In genomic region chr9:61388689-61389403, GRCm38 (mm10) we compare ENCODE assay signal across 15 mouse cellular contexts. TPM values are rescaled to one million over a fixed set of nuclear protein-coding genes. Genes with fewer than 3 reads are reported as not detected.
DNase-seq lines count a peak whose midpoint lies in the region; ATAC-seq and TF ChIP-seq lines count a peak whose summit lies in the region.
"Had no signal": no experiment of that assay in that cellular context is flagged by ENCODE, and none has a peak within 500 bp of the region (broad histone marks: within the 10 kb centered on the region; RNA-seq: fewer than 3 reads in every experiment).

No protein-coding gene starts in this region.

- no peak for ATAC-seq in neural tube, embryonic 15.5 days (ENCODE audit: low FRiP score)
- 0 out of 2 replicates have a peak, but pooled peaks have one; percentile 13 for ATAC-seq in liver, embryonic 15.5 days (ENCODE audit: insufficient read depth)
- no peak for ATAC-seq in forebrain, embryonic 11.5 days (replicated peaks; ENCODE audit: low FRiP score)

- TF ChIP-seq POLR2A in kidney, adult 2 months (IDR thresholded peaks at IDR 0.05; ENCODE audit: low read depth, low read length) = no peak

- H3K4me2 ChIP-seq in neural tube, embryonic 15.5 days = no peak overlapping the region
- peak overlapping the region; percentile 36 for H3K4me2 ChIP-seq in liver, embryonic 15.5 days
- no peak overlapping the region for H3K4me2 ChIP-seq in forebrain, embryonic 11.5 days (ENCODE audit: low read depth, low read length, severe bottlenecking)
- H3K4me2 ChIP-seq: heart, embryonic 15.5 days; hindbrain, embryonic 13.5 days; lung, embryonic 15.5 days had no signal

- peaks cover 50% of the 10 kb centered on the region for H3K4me1 ChIP-seq in kidney, adult 2 months (ENCODE audit: control insufficient read depth, insufficient read depth, low read length)
- peaks cover 75% of the 10 kb centered on the region for H3K4me1 ChIP-seq in neural tube, embryonic 15.5 days
- H3K4me1 ChIP-seq in liver, embryonic 15.5 days (replicated peaks) = peaks cover 73% of the 10 kb centered on the region
- H3K4me1 ChIP-seq in forebrain, embryonic 11.5 days (replicated peaks; ENCODE audit: control insufficient read depth, insufficient read depth, low read length) = peaks cover 56% of the 10 kb centered on the region

- no peaks in the 10 kb centered on the region for H3K9me3 ChIP-seq in neural tube, embryonic 15.5 days (replicated peaks)
- no peaks in the 10 kb centered on the region for H3K9me3 ChIP-seq in liver, embryonic 15.5 days (replicated peaks)
- no peaks in the 10 kb centered on the region for H3K9me3 ChIP-seq in forebrain, embryonic 11.5 days (ENCODE audit: control insufficient read depth, low read length)
- H3K9me3 ChIP-seq: heart, embryonic 15.5 days; hindbrain, embryonic 13.5 days; lung, embryonic 15.5 days had no signal

- H3K27ac ChIP-seq in kidney, adult 2 months (ENCODE audit: insufficient read depth, low read depth, low read length) = peak overlapping the region; percentile 34; the same call in 1 of the 2 replicates
- H3K27ac ChIP-seq in neural tube, embryonic 15.5 days (replicated peaks) = 0 out of 2 replicates have a peak overlapping the region, but pooled peaks have one; percentile 10
- peak overlapping the region; percentile 19; the same call in 1 of the 2 replicates for H3K27ac ChIP-seq in liver, embryonic 15.5 days (replicated peaks)
- H3K27ac ChIP-seq in forebrain, embryonic 11.5 days (ENCODE audit: low read depth, low read length) = no peak overlapping the region
- H3K27ac ChIP-seq: heart, embryonic 15.5 days; hindbrain, embryonic 13.5 days; lung, embryonic 15.5 days had no signal

- WGBS in kidney, adult 2 months = 27% methylated on average over 14 of the region's 14 CpGs
- 58% methylated on average over 14 of the region's 14 CpGs for whole genome bisulfite sequencing in neural tube, embryonic 15.5 days
- WGBS in liver, embryonic 15.5 days (ENCODE audit: insufficient replicate concordance) = 46% methylated on average over 14 of the region's 14 CpGs
- WGBS in forebrain, embryonic 11.5 days = 60% methylated on average over 14 of the region's 14 CpGs

- no peak overlapping the region for H3K4me3 ChIP-seq in kidney, adult 2 months (ENCODE audit: insufficient read depth, low read depth, low read length)
- no peak overlapping the region for H3K4me3 ChIP-seq in neural tube, embryonic 15.5 days (replicated peaks)
- no peak overlapping the region for H3K4me3 ChIP-seq in liver, embryonic 15.5 days (replicated peaks)
- no peak overlapping the region for H3K4me3 ChIP-seq in forebrain, embryonic 11.5 days (ENCODE audit: low read depth, low read length)
- H3K4me3 ChIP-seq: erythroblast, embryonic 14.5 days; heart, embryonic 15.5 days; hindbrain, embryonic 13.5 days; lung, embryonic 15.5 days; myocyte had no signal

- peaks cover 2% of the 10 kb centered on the region; the same call in 1 of the 2 replicates for H3K36me3 ChIP-seq in kidney, adult 2 months (ENCODE audit: control insufficient read depth, insufficient read depth, low read length)
- peaks cover 9% of the 10 kb centered on the region for H3K36me3 ChIP-seq in neural tube, embryonic 15.5 days
- H3K36me3 ChIP-seq in liver, embryonic 15.5 days (replicated peaks) = peaks cover 8% of the 10 kb centered on the region
- H3K36me3 ChIP-seq in forebrain, embryonic 11.5 days (ENCODE audit: control insufficient read depth, insufficient read depth, low read length) = peaks cover 7% of the 10 kb centered on the region; the same call in 1 of the 2 replicates
- H3K36me3 ChIP-seq: heart, embryonic 15.5 days had no signal

- no peak overlapping the region for H3K9ac ChIP-seq in neural tube, embryonic 15.5 days (replicated peaks)
- no peak overlapping the region for H3K9ac ChIP-seq in liver, embryonic 15.5 days
- no peak overlapping the region for H3K9ac ChIP-seq in forebrain, embryonic 11.5 days (ENCODE audit: low read length)
- H3K9ac ChIP-seq: heart, embryonic 15.5 days; hindbrain, embryonic 13.5 days; lung, embryonic 15.5 days had no signal

- peak; percentile 81 for DNase-seq in kidney, adult 2 months
- DNase-seq in kidney, adult 18-20 months = no peak
- DNase-seq in neural tube, embryonic 10.5 days (ENCODE audit: extremely low spot score, low spot score) = no peak
- no peak for DNase-seq in adrenal gland, adult 2 months
- DNase-seq in T-cell, adult 2 months (ENCODE audit: low spot score) = no peak
- DNase-seq in forebrain, embryonic 11.5 days (ENCODE audit: low spot score) = no peak
- DNase-seq: adrenal gland, postnatal 36 days; cerebellum, adult 11 months had no signal

- TF ChIP-seq CTCF in kidney, adult 2 months (conservative IDR thresholded peaks at IDR 0.05; ENCODE audit: insufficient read depth, insufficient read length, low read depth, low read length) = no peak

- H3K27me3 ChIP-seq in kidney, adult 2 months (replicated peaks; ENCODE audit: control insufficient read depth, insufficient read depth, low read length) = no peaks in the 10 kb centered on the region
- 0 out of 2 replicates have a peak, but pooled peaks cover 4% of the 10 kb centered on the region for H3K27me3 ChIP-seq in neural tube, embryonic 15.5 days (replicated peaks)
- no peaks in the 10 kb centered on the region; the same call in 1 of the 2 replicates for H3K27me3 ChIP-seq in liver, embryonic 15.5 days
- no peaks in the 10 kb centered on the region for H3K27me3 ChIP-seq in forebrain, embryonic 11.5 days (ENCODE audit: control insufficient read depth, insufficient read depth, low read length)
- H3K27me3 ChIP-seq: lung, embryonic 15.5 days had no signal

RNA-seq across cellular contexts. Expression of gene Tle3, which starts 16.7 kb away (rescaled TPM):
- 47.2 and 50.9 TPM in 2 replicates for polyA plus RNA-seq in kidney, adult 2 months (2012; rRNA removed)
- 20.5 and 24.2 TPM in 2 replicates for polyA plus RNA-seq in neural tube, embryonic 15.5 days (2015; fragmentation: Nextera tagmentation; extraction: Ambion mirVana)
- 3.0 and 4.0 TPM in 2 replicates for polyA plus RNA-seq in liver, embryonic 15.5 days (2015; fragmentation: Nextera tagmentation; extraction: Ambion mirVana)
- 100 to 1,000 TPM; 106 to 160 TPM for total RNA-seq in adrenal gland, adult 2 months (2021)
- polyA plus RNA-seq in adrenal gland, adult 2 months (2012; rRNA removed) = 193 and 277 TPM in 2 replicates
- 57.8 and 58.2 TPM in 2 replicates for polyA plus RNA-seq in forebrain, embryonic 11.5 days (2014; fragmentation: Nextera tagmentation; extraction: Ambion mirVana)
